Mouse (Mus musculus) hindbrain, embryonic 16.5 days (tissue): ENCODE data around the gene Arntl. TPM values are rescaled to one million over a fixed set of nuclear protein-coding genes. Genes with fewer than 3 reads are reported as not detected.
A peak's percentile ranks its signal among the peaks of the same experiment; 100 is the strongest.

Experiments used
- ATAC-seq: fragments of 200-750 bp; cut with Nextera tagmentation; 2 replicates; pipeline ENCODE4 v1.8.0; 2017; ENCODE audit warnings: moderate TSS enrichment, moderate library complexity
- H3K27ac ChIP-seq: fragments of 300-500 bp; sonication (generic); 2 replicates; pipeline ENCODE4 v1.5.1; 2014; ENCODE audit warnings: low read depth, mild to moderate bottlenecking, control low read depth, low read length, moderate library complexity
- H3K27me3 ChIP-seq: fragments of 300-500 bp; sonication (generic); replicated peaks from 2 replicates; pipeline ENCODE4 v1.6.1; 2014; ENCODE audit warnings: low read length; ENCODE audit not compliant: control insufficient read depth, insufficient read depth
- H3K36me3 ChIP-seq: fragments of 300-500 bp; sonication (generic); 2 replicates; pipeline ENCODE4 v1.6.1; 2014; ENCODE audit warnings: mild to moderate bottlenecking, low read length, moderate library complexity, mixed read lengths; ENCODE audit not compliant: control insufficient read depth, insufficient read depth
- H3K4me1 ChIP-seq: fragments of 300-500 bp; sonication (generic); 2 replicates; pipeline ENCODE4 v1.6.1; 2014; ENCODE audit warnings: low read depth, low read length; ENCODE audit not compliant: control insufficient read depth, insufficient read depth
- H3K4me2 ChIP-seq: fragments of 300-500 bp; sonication (generic); 2 replicates; pipeline ENCODE4 v1.6.1; 2014; ENCODE audit warnings: mild to moderate bottlenecking, low read length, control low read depth, moderate library complexity
- H3K4me3 ChIP-seq: fragments of 300-500 bp; sonication (generic); 2 replicates; pipeline ENCODE4 v1.5.1; 2014; ENCODE audit warnings: mild to moderate bottlenecking, low read length, control low read depth, moderate library complexity
- H3K9ac ChIP-seq: fragments of 300-500 bp; sonication (generic); 2 replicates; pipeline ENCODE4 v1.6.1; 2014; ENCODE audit warnings: low read depth, mild to moderate bottlenecking, control low read depth, low read length, moderate library complexity
- H3K9me3 ChIP-seq: fragments of 300-500 bp; sonication (generic); 2 replicates; pipeline ENCODE4 v1.6.1; 2014; ENCODE audit warnings: mild to moderate bottlenecking, low read length, moderate library complexity; ENCODE audit not compliant: control insufficient read depth
- WGBS: fragments of 180-500 bp; shearing (Covaris S2); extraction: QIAGEN DNeasy Blood & Tissue Kit; methylation state at CpG from one replicate; pipeline ENCODE4 v1.1.7; 2014; 5-methylcytosine and 5-hydroxymethylcytosine counted together
- polyA plus RNA-seq: library from polyadenylated mRNA; unstranded; fragments of >200 nt; fragmentation: Nextera tagmentation; extraction: Ambion mirVana; gene quantifications from 2 replicates; pipeline ENCODE4 v1.2.1, GENCODE M21; 2015

Arntl gene
- polyA plus RNA-seq, 1 experiment from 2014 or later, result 21.7 TPM

- Histone ChIP-seq H3K4me1 (no peaks in the 10 kb centered on the region), H3K9me3 (no peaks in the 10 kb centered on the region), H3K36me3 (no peaks in the 10 kb centered on the region), H3K27me3 (no peaks in the 10 kb centered on the region), H3K4me2 (no peak overlapping the region), H3K27ac (no peak overlapping the region), H3K4me3 (no peak overlapping the region), H3K9ac (no peak overlapping the region)
- 86% methylated on average over 8 of the region's 8 CpGs for WGBS
- no peak for ATAC-seq
Observed at GRCm38 (mm10) chr7:113335250-113335649, 128.0 kb downstream of the Arntl start.

GRCm38 (mm10) chr7:113347271-113347670 lies 140.0 kb downstream of the Arntl start:
- H3K4me1 ChIP-seq, result peaks cover 7% of the 10 kb centered on the region
- H3K36me3 ChIP-seq, result no peaks in the 10 kb centered on the region
- H3K27ac ChIP-seq, result peak overlapping the region; percentile 6; the same call in 1 of the 2 replicates
- peak; percentile 95 for ATAC-seq
- peak overlapping the region; percentile 9; the same call in 1 of the 2 replicates for H3K4me3 ChIP-seq
- H3K9ac ChIP-seq, result no peak overlapping the region
- H3K27me3 ChIP-seq, result no peaks in the 10 kb centered on the region
- H3K9me3 ChIP-seq, result no peaks in the 10 kb centered on the region
- peak overlapping the region; percentile 34 for H3K4me2 ChIP-seq
- WGBS, result 16% methylated on average over 4 of the region's 4 CpGs

GRCm38 (mm10) chr7:113347694-113348093 lies 140.4 kb downstream of the Arntl start:
- Histone ChIP-seq H3K9ac (no peak overlapping the region), H3K9me3 (no peaks in the 10 kb centered on the region), H3K36me3 (no peaks in the 10 kb centered on the region), H3K27ac (no peak overlapping the region; the same call in 1 of the 2 replicates), H3K4me2 (peak overlapping the region; percentile 34), H3K27me3 (no peaks in the 10 kb centered on the region), H3K4me1 (peaks cover 7% of the 10 kb centered on the region), H3K4me3 (no peak overlapping the region)
- WGBS, result 86% methylated on average over 2 of the region's 2 CpGs
- peak; percentile 27; the same call in 1 of the 2 replicates for ATAC-seq

GRCm38 (mm10) chr7:113349089-113349488 lies 141.8 kb downstream of the Arntl start:
- Histone ChIP-seq H3K9me3 (no peaks in the 10 kb centered on the region), H3K9ac (no peak overlapping the region), H3K4me3 (no peak overlapping the region), H3K27ac (no peak overlapping the region), H3K27me3 (no peaks in the 10 kb centered on the region), H3K4me2 (no peak overlapping the region), H3K4me1 (peaks cover 7% of the 10 kb centered on the region), H3K36me3 (no peaks in the 10 kb centered on the region)
- 90% methylated on average over 1 of the region's 1 CpGs for WGBS
- no peak for ATAC-seq

Other genes starting within 250 kb of the Arntl start
- 76.9 and 84.2 TPM in 2 replicates for gene Btbd10, start 161.9 kb downstream of the Arntl start, polyA plus RNA-seq
- gene Pth, start 181.1 kb downstream of the Arntl start, polyA plus RNA-seq, result not detected in 2 replicates